Mouse (Mus musculus) heart, embryonic 12.5 days (tissue): ENCODE results near the gene Faim2. TPM values are rescaled to one million over a fixed set of nuclear protein-coding genes. Genes with fewer than 3 reads are reported as not detected.

Source experiments
- ATAC-seq: fragments of 200-750 bp; cut with Nextera tagmentation; 2 replicates; pipeline ENCODE4 v1.8.0; 2017; ENCODE audit warnings: moderate TSS enrichment, moderate library complexity; ENCODE audit not compliant: insufficient number of reproducible peaks, low FRiP score
- H3K27ac ChIP-seq: fragments of 300-500 bp; sonication (generic); 2 replicates; pipeline ENCODE4 v1.5.1; 2016; ENCODE audit warnings: mild to moderate bottlenecking, moderate library complexity; ENCODE audit not compliant: poor library complexity, severe bottlenecking
- H3K27me3 ChIP-seq: fragments of 300-500 bp; sonication (generic); replicated peaks from 2 replicates; pipeline ENCODE4 v1.6.1; 2016; ENCODE audit warnings: mild to moderate bottlenecking, moderate library complexity
- H3K36me3 ChIP-seq: fragments of 300-500 bp; sonication (generic); 2 replicates; pipeline ENCODE4 v1.6.1; 2016; ENCODE audit warnings: mild to moderate bottlenecking, moderate library complexity
- H3K4me1 ChIP-seq: fragments of 300-500 bp; sonication (generic); replicated peaks from 2 replicates; pipeline ENCODE4 v1.6.1; 2016; ENCODE audit warnings: mild to moderate bottlenecking
- H3K4me2 ChIP-seq: fragments of 300-500 bp; sonication (generic); 2 replicates; pipeline ENCODE4 v1.6.1; 2016; ENCODE audit warnings: mild to moderate bottlenecking, moderate library complexity
- H3K4me3 ChIP-seq: fragments of 300-500 bp; sonication (generic); 2 replicates; pipeline ENCODE4 v1.5.1; 2016; ENCODE audit warnings: mild to moderate bottlenecking
- H3K9ac ChIP-seq: fragments of 300-500 bp; sonication (generic); 2 replicates; pipeline ENCODE4 v1.6.1; 2016; ENCODE audit warnings: mild to moderate bottlenecking, moderate library complexity
- H3K9me3 ChIP-seq: fragments of 300-500 bp; sonication (generic); replicated peaks from 2 replicates; pipeline ENCODE4 v1.6.1; 2016; ENCODE audit warnings: mild to moderate bottlenecking, moderate library complexity
- whole genome bisulfite sequencing: fragments of 180-500 bp; shearing (Covaris S2); methylation state at CpG from one replicate; pipeline ENCODE4 v1.1.7; 2016; 5-methylcytosine and 5-hydroxymethylcytosine counted together
- polyA plus RNA-seq: library from polyadenylated mRNA; unstranded; fragments of >200 nt; fragmentation: Nextera tagmentation; extraction: Ambion mirVana; gene quantifications from 2 replicates; pipeline ENCODE4 v1.2.1, GENCODE M21; 2016

Faim2 gene
- polyA plus RNA-seq, 1 experiment from 2014 or later = 0.09 TPM

DNA sequence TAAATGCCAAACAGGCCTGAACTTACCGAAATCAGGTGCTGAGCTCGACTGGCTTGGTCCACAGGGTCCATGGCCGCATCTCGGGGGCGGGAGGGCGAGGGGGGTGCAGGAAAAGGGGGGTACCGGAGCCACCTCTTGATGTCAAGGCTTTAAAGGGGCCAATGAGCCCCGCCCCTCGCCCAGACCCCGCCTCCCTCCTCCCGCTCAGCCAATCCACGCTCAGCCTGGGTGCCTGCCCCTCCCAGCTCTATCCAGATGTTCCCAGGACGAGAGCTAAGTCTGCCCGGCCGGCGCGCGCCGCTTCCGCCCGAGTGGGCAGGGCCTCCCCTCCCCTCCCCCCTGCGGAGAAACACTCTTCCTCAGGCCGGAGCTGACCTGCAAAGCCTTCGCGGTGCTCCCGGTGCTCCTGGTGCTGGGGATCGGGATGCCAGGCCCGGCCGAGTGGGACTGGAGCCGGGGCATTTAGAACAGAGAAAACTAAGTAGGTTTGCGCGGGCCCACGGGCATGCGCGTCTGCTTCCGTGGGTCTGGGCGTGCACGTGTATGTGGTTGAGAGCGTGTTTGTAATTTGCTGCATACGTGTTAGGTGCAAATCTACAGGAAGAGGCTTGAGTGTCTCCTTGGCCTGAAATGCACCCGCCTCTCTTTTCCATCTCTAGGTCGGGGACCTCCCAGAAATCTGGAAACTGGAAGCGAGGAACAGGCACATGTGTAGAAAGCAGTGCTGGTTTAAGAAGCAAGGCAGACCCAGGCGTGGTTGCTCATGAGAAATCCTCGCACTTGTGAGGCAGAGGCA is 70.2 kb downstream of the Faim2 start, which contains the start of gene Nckap5l:
Gene Nckap5l, minus strand, starts transcription at position 143 of the 796 bp plus-strand sequence.
- Histone ChIP-seq H3K4me3 (peak within 1 kb of the TSS; percentile 91), H3K27ac (peak within 1 kb of the TSS; percentile 92), H3K4me2 (peak within 1 kb of the TSS; percentile 67), H3K36me3 (peaks cover 8% of the 10 kb centered on the region), H3K4me1 (peaks cover 40% of the 10 kb centered on the region), H3K9me3 (no peaks in the 10 kb centered on the region), H3K27me3 (no peaks in the 10 kb centered on the region), H3K9ac (peak within 1 kb of the TSS; percentile 88)
- WGBS = under 1% methylated on average over 45 of the region's 45 CpGs
- peak; percentile 94 for ATAC-seq

DNA sequence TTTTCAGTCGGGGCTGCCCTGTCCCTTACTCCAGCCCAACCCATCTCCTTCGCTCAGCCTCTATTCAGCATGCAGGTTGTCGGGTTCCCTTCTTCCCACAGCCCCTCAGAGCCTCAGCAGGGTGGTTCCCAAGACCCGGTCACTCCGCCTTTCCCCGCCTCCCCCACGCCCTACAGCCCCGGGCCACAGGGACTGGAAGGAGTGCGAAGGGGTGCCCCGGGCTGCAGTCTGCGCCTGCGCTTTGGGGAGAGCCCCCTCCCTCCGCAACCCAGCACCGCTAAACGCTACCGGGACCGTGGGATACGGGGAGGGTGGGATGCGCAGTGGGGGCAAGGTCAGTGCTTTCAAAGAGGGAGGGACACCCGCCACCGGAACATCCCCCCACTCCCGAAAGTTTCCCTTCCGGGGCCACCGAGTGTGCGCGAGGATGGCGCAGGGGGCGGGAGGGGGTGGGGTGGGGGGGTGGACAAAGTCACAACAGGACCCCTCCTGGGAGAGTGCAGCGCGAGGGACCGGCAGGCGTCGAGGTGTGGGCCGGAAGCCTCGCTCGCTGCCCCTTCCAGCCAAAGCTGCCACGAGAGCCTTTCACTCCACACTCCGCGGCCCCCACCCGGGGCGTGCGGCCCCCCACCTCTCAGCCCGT is 70.9 kb downstream of the Faim2 start:
- peak overlapping the region; percentile 88 for H3K9ac ChIP-seq
- peak overlapping the region; percentile 91 for H3K4me3 ChIP-seq
- under 1% methylated on average over 43 of the region's 43 CpGs for WGBS
- H3K4me2 ChIP-seq = peak overlapping the region; percentile 67
- peaks cover 10% of the 10 kb centered on the region for H3K36me3 ChIP-seq
- ATAC-seq = peak; percentile 74
- no peaks in the 10 kb centered on the region for H3K9me3 ChIP-seq
- peaks cover 46% of the 10 kb centered on the region for H3K4me1 ChIP-seq
- H3K27ac ChIP-seq = peak overlapping the region; percentile 92
- no peaks in the 10 kb centered on the region for H3K27me3 ChIP-seq

DNA sequence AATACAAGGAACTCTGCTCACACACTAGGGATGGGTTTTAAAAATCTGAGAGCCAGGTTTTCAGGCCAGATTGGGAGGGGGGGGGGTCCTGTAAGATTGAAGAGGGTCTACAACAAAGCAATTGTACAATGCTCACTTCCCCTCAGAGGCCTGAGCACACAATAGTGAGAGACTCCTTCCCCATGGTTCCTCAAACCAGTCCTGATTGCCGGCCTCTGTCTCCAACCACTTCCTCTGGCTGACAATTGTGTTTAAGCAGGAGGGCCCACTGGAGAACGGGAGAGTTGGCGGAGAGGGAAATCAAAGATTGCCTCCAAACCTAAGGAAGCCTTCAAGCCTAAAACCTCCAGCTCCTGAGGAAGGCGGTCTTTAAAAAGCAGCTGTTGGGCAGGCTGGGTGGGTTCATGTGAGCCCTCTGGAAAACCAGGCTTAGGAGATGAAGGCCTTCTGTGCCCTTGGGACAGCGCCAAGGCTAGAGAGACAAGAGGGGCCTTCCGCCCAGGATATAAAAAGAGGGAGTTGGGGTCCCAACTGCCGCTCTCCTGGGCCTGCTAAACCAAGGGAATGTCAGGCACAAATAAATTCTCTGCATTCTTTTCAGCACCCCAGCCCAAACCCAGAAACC is 71.5 kb downstream of the Faim2 start:
- peak overlapping the region; percentile 92 for H3K27ac ChIP-seq
- peaks cover 15% of the 10 kb centered on the region for H3K36me3 ChIP-seq
- peak overlapping the region; percentile 67 for H3K4me2 ChIP-seq
- peak overlapping the region; percentile 88 for H3K9ac ChIP-seq
- peaks cover 52% of the 10 kb centered on the region for H3K4me1 ChIP-seq
- no peaks in the 10 kb centered on the region for H3K27me3 ChIP-seq
- WGBS = 14% methylated on average over 7 of the region's 7 CpGs
- no peak for ATAC-seq
- H3K4me3 ChIP-seq = peak overlapping the region; percentile 91
- H3K9me3 ChIP-seq = no peaks in the 10 kb centered on the region

GRCm38 (mm10) chr15:99455415-99455814 is 72.5 kb downstream of the Faim2 start:
- peaks cover 18% of the 10 kb centered on the region for H3K36me3 ChIP-seq
- peaks cover 62% of the 10 kb centered on the region for H3K4me1 ChIP-seq
- H3K9me3 ChIP-seq = no peaks in the 10 kb centered on the region
- H3K4me2 ChIP-seq = peak overlapping the region; percentile 67
- no peak for ATAC-seq
- H3K27me3 ChIP-seq = no peaks in the 10 kb centered on the region
- H3K27ac ChIP-seq = no peak overlapping the region
- WGBS = 83% methylated on average over 3 of the region's 3 CpGs
- peak overlapping the region; percentile 0; the same call in 1 of the 2 replicates for H3K9ac ChIP-seq
- H3K4me3 ChIP-seq = peak overlapping the region; percentile 91; the same call in 1 of the 2 replicates

DNA sequence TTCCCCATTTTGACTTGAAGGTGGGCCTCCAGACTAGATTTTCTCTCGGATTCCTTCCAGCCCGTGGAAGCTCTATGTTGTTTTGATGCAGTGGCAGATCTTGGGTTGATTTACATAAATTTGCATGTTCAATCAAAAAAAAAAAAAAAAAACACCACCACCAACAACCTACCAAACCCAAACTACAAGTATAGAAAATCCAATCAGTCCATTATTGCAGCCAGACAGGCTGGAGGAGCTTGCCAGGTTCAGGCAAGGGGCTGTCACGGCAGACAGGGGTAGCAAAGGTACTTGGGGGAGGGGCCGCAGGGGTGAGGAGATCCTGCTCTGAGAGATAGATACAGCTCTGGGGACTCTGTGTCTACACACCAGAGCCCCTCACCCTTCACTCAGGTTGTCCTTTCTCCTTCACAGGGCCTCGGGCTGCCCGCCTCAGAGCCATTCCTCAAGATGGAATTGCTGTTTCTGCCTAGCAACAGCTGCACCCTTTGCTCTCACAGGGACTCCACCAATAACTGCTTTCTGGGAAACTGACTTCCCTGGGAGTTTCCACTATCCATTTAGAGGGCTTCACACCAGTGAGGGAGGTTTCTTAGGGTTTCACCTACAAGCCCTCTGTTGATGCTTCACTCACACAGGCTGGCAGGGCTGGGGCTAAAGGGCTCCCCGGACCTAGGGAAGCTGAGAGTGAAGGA is 73.2 kb downstream of the Faim2 start:
- Histone ChIP-seq H3K9ac (peak overlapping the region; percentile 0; the same call in 1 of the 2 replicates), H3K27me3 (no peaks in the 10 kb centered on the region), H3K36me3 (peaks cover 15% of the 10 kb centered on the region), H3K9me3 (no peaks in the 10 kb centered on the region), H3K4me3 (no peak overlapping the region), H3K4me1 (peaks cover 69% of the 10 kb centered on the region), H3K4me2 (0 out of 2 replicates have a peak overlapping the region, but pooled peaks have one; percentile 1), H3K27ac (no peak overlapping the region)
- 79% methylated on average over 7 of the region's 7 CpGs for WGBS
- ATAC-seq = no peak

DNA sequence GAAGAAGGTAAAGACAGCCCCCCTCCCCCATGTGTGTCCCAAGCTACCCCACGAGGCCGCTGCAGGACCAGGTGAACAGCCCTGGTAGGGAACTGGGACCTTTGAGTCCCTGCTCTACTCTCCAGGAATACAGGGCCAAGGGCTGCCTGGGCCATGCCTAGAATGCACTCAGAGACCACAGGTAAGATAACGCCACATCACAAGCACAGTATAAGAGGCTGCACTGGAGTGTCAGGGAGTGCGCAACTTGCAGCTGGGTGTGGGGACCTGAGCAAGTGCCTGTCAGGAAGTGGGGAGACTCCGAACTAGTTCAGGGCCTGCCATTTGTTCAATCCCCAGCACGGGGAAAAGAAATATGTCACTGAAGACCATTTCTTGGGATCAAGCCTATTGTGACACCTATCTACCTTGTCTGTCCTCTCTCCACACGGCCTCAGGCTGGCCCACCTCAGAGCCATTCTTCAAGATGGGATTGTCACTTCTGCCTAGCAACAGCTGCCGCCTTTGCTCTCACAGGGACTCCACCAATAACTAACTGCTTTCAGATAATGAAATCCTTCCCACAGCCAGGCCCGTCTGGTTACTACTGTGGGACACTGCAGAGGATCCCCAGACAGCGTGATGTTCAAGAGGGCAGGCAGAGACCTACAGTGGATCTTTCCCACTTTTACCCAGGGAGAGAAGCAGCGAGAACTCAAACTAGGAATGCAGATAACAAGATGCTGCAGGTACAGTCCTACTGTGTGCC is 74.6 kb downstream of the Faim2 start:
- Histone ChIP-seq H3K9me3 (no peaks in the 10 kb centered on the region), H3K27me3 (no peaks in the 10 kb centered on the region), H3K4me2 (no peak overlapping the region), H3K4me1 (peaks cover 79% of the 10 kb centered on the region), H3K9ac (peak overlapping the region; percentile 13; the same call in 1 of the 2 replicates), H3K27ac (no peak overlapping the region), H3K36me3 (peaks cover 16% of the 10 kb centered on the region), H3K4me3 (no peak overlapping the region)
- no peak for ATAC-seq
- WGBS = 67% methylated on average over 11 of the region's 11 CpGs

- Histone ChIP-seq H3K9me3 (no peaks in the 10 kb centered on the region), H3K4me2 (peak overlapping the region; percentile 41), H3K27ac (peak overlapping the region; percentile 81), H3K36me3 (peaks cover 20% of the 10 kb centered on the region), H3K9ac (peak overlapping the region; percentile 19; the same call in 1 of the 2 replicates), H3K4me3 (0 out of 2 replicates have a peak overlapping the region, but pooled peaks have one; percentile 6), H3K4me1 (peaks cover 65% of the 10 kb centered on the region), H3K27me3 (no peaks in the 10 kb centered on the region)
- WGBS = 25% methylated on average over 8 of the region's 8 CpGs
- no peak for ATAC-seq
Measured at GRCm38 (mm10) chr15:99449751-99450280, 78.1 kb downstream of the Faim2 start.

GRCm38 (mm10) chr15:99449131-99449750 is 78.7 kb downstream of the Faim2 start:
- peak; percentile 69 for ATAC-seq
- H3K4me3 ChIP-seq = 0 out of 2 replicates have a peak overlapping the region, but pooled peaks have one; percentile 6
- H3K4me1 ChIP-seq = peaks cover 63% of the 10 kb centered on the region
- H3K27ac ChIP-seq = peak overlapping the region; percentile 81
- H3K9ac ChIP-seq = peak overlapping the region; percentile 19; the same call in 1 of the 2 replicates
- H3K36me3 ChIP-seq = peaks cover 20% of the 10 kb centered on the region
- no peaks in the 10 kb centered on the region for H3K27me3 ChIP-seq
- WGBS = 21% methylated on average over 9 of the region's 9 CpGs
- peak overlapping the region; percentile 41 for H3K4me2 ChIP-seq
- no peaks in the 10 kb centered on the region for H3K9me3 ChIP-seq
